Mouse (Mus musculus) embryonic facial prominence, embryonic 15.5 days (tissue): Measurements from ENCODE around the gene Anxa9. TPM values are rescaled to one million over a fixed set of nuclear protein-coding genes. Genes with fewer than 3 reads are reported as not detected.

Experiments
- ATAC-seq: fragments of 200-750 bp; cut with Nextera tagmentation; 2 replicates; pipeline ENCODE4 v1.8.0; 2017; ENCODE audit warnings: low read depth, moderate TSS enrichment; ENCODE audit not compliant: insufficient number of reproducible peaks, low FRiP score, low TSS enrichment
- H3K27ac ChIP-seq: fragments of 300-500 bp; sonication (generic); replicated peaks from 2 replicates; pipeline ENCODE4 v1.5.1; 2015; ENCODE audit warnings: mild to moderate bottlenecking, inconsistent platforms
- H3K27me3 ChIP-seq: fragments of 300-500 bp; sonication (generic); 2 replicates; pipeline ENCODE4 v1.6.1; 2015; ENCODE audit warnings: inconsistent platforms
- H3K36me3 ChIP-seq: fragments of 300-500 bp; sonication (generic); 2 replicates; pipeline ENCODE4 v1.6.1; 2015; ENCODE audit warnings: mild to moderate bottlenecking, inconsistent platforms
- H3K4me1 ChIP-seq: fragments of 300-500 bp; sonication (generic); 2 replicates; pipeline ENCODE4 v1.6.1; 2015; ENCODE audit warnings: inconsistent platforms
- H3K4me2 ChIP-seq: fragments of 300-500 bp; sonication (generic); replicated peaks from 2 replicates; pipeline ENCODE4 v1.6.1; 2015; ENCODE audit warnings: mild to moderate bottlenecking, inconsistent platforms
- H3K4me3 ChIP-seq: fragments of 300-500 bp; sonication (generic); replicated peaks from 2 replicates; pipeline ENCODE4 v1.5.1; 2015; ENCODE audit warnings: mild to moderate bottlenecking, inconsistent platforms
- H3K9ac ChIP-seq: fragments of 300-500 bp; sonication (generic); 2 replicates; pipeline ENCODE4 v1.6.1; 2015; ENCODE audit warnings: inconsistent platforms
- H3K9me3 ChIP-seq: fragments of 300-500 bp; sonication (generic); replicated peaks from 2 replicates; pipeline ENCODE4 v1.6.1; 2016; ENCODE audit warnings: inconsistent platforms
- WGBS: fragments of 180-500 bp; shearing (Covaris S2); methylation state at CpG from one replicate; pipeline ENCODE4 v1.1.7; 2015; 5-methylcytosine and 5-hydroxymethylcytosine counted together
- polyA plus RNA-seq: library from polyadenylated mRNA; unstranded; fragments of >200 nt; fragmentation: Nextera tagmentation; extraction: Ambion mirVana; gene quantifications from 2 replicates; pipeline ENCODE4 v1.2.1, GENCODE M21; 2015

Gene Anxa9
- polyA plus RNA-seq, 1 experiment from 2014 or later = 11.6 TPM

DNA sequence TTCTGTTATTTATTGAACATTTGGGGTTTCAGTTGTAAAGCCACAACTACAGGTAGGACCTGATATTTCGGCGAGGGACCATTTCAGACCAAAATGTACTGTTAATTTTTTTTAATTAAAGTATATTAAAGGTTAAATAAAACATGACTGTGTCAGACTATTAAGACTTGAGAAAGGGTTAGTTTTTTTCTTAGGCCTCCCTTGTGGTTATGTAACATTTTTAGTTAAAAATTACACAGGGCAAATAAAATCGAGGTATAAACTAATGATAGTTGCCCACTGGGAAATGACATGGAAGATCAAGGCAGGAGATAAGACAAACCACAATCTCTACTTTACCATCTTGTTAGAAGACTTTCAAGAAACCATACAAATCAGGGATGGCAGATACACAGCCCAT is 16.5 kb upstream of the Anxa9 start:
- WGBS = 94% methylated on average over 3 of the region's 3 CpGs
- Histone ChIP-seq H3K4me1 (peaks cover 8% of the 10 kb centered on the region; the same call in 1 of the 2 replicates), H3K4me2 (no peak overlapping the region)

DNA sequence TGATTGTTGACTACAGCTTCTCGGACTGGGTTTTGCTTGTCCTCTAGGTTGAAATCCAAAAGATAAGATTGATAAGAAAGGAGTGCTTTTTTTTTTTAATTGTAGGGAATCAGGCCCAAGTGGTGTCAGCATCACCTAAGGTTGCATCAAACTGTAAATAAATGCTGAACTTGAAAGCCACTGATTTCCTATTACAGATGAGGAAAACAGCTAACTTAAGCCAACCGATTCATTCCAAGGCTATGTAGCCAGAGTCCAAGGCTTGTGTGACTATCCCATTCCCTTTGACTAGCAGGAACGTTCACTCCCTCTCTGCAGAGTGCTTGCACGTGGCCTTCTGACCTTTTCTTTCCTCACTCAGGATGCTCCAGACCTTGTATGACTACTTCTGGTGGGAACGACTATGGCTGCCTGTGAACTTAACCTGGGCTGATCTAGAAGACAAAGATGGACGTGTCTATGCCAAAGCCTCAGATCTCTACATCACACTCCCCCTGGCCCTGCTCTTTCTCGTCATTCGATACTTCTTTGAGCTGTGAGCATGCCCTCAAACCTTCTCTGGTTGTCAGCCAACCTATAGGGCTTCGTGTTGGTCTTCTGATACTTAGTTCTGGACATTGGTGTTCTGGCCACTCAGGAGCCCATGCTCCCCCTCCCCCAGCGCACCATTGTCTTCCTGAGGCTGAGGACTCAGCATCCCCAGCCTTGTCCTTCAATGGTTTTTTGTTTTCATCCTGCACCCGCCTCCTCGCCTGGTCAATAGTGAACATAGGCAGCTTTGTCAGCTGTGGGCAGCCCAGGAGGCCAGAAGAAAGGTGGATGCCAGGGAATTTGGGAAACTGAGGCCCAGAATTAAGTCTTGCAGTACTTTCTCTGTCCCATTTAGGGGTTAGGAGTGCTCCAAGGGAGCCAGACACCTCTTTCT is 13.0 kb upstream of the Anxa9 start:
- peaks cover 30% of the 10 kb centered on the region for H3K4me1 ChIP-seq
- 69% methylated on average over 12 of the region's 12 CpGs for WGBS
- H3K27me3 ChIP-seq = no peaks in the 10 kb centered on the region
- H3K4me3 ChIP-seq = no peak overlapping the region
- ATAC-seq = no peak
- no peak overlapping the region for H3K9ac ChIP-seq
- no peaks in the 10 kb centered on the region for H3K9me3 ChIP-seq
- H3K36me3 ChIP-seq = peaks cover 59% of the 10 kb centered on the region
- no peak overlapping the region for H3K4me2 ChIP-seq
- H3K27ac ChIP-seq = no peak overlapping the region

More for the DNA sequence above, 16.5 kb upstream of the Anxa9 start:
- no peak for ATAC-seq
- H3K27me3 ChIP-seq = no peaks in the 10 kb centered on the region
- no peaks in the 10 kb centered on the region for H3K9me3 ChIP-seq
- H3K27ac ChIP-seq = no peak overlapping the region
- no peak overlapping the region for H3K4me3 ChIP-seq
- peaks cover 91% of the 10 kb centered on the region for H3K36me3 ChIP-seq
- no peak overlapping the region for H3K9ac ChIP-seq

DNA sequence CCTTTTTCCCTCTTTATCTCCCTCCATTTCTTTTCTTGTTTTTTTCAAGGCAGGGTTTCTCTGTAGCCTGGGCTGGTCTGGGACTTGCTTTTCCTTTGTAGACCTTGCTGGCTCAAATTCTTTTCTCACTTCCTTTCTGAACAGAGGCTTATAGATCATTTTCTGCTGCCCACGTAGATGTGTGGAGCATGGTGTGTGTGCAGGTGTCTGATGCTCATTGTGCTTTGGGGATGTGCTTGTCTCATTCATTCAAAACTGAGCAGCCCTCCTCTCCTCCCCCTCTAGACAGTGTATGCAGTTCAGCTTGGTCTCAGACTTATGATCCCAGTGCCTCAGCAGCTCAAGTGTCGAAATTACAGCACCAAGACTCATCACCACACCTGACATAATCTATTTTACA is 12.1 kb upstream of the Anxa9 start:
- H3K27ac ChIP-seq = no peak overlapping the region
- no peak overlapping the region for H3K4me3 ChIP-seq
- peaks cover 30% of the 10 kb centered on the region for H3K4me1 ChIP-seq
- no peak for ATAC-seq
- no peak overlapping the region for H3K9ac ChIP-seq
- WGBS = 65% methylated on average over 2 of the region's 2 CpGs
- no peaks in the 10 kb centered on the region for H3K27me3 ChIP-seq
- H3K9me3 ChIP-seq = no peaks in the 10 kb centered on the region
- peaks cover 50% of the 10 kb centered on the region for H3K36me3 ChIP-seq
- no peak overlapping the region for H3K4me2 ChIP-seq

DNA sequence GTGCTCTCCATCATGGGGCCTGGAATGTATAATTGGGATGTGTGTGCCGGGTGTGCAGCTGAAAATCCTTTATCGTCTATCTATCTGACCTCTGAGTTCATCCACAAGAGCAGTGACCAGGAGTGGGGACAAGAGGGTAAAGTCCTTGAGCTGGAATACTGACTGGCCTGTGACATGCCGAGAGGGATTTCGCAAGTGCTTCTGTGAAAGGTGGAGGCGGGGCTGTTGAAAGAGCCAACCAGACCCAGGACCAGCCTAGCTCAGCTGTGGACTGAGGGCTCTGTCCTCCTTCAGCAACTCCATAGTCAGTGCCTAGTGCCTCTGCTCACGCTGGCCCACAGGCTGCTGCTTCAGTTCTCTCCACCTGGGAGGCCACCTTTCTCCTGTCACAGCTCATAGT is 11.6 kb upstream of the Anxa9 start:
- no peaks in the 10 kb centered on the region for H3K27me3 ChIP-seq
- no peak overlapping the region for H3K4me3 ChIP-seq
- no peak for ATAC-seq
- H3K27ac ChIP-seq = no peak overlapping the region
- peaks cover 45% of the 10 kb centered on the region for H3K36me3 ChIP-seq
- peaks cover 30% of the 10 kb centered on the region for H3K4me1 ChIP-seq
- no peak overlapping the region for H3K4me2 ChIP-seq
- H3K9ac ChIP-seq = no peak overlapping the region
- no peaks in the 10 kb centered on the region for H3K9me3 ChIP-seq
- 45% methylated on average over 6 of the region's 6 CpGs for WGBS

DNA sequence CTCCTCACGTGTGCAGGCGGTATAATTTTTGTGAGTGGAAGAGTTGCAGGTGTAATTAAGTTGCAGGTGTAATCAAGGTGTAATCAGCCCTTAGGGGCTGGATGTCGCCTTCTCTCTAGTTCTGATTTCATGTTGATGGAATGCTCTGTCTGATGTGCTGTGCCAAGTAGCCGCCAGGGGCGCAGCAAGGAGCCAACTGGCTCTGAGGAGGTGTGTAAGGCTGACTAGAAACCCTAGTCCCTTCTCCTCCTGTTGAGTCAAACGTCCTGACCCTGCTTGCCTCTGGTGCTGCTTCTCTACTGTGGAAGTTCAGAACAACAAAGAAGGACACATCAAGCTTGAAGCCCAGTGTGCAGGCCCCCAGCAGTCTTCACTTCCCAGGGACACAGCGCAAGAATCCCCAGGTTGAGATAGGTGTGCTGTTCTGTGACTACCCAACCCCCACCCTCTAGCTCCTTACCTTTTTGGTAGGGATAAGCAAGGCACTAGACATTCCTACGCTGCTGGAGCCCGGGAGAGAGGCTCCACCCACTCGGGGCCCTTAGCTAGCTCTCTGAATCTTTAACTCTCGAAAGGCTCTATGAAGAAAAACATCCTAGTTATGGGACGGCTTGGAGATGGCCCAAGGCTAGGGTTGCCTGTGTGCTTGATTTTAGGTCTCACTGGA is 10.6 kb upstream of the Anxa9 start:
- Histone ChIP-seq H3K4me3 (peak overlapping the region; percentile 6; the same call in 1 of the 2 replicates), H3K4me2 (peak overlapping the region; percentile 33), H3K36me3 (peaks cover 35% of the 10 kb centered on the region), H3K4me1 (peaks cover 30% of the 10 kb centered on the region), H3K27me3 (no peaks in the 10 kb centered on the region), H3K9ac (no peak overlapping the region), H3K9me3 (no peaks in the 10 kb centered on the region), H3K27ac (peak overlapping the region; percentile 48)
- no peak for ATAC-seq
- 15% methylated on average over 12 of the region's 12 CpGs for WGBS

DNA sequence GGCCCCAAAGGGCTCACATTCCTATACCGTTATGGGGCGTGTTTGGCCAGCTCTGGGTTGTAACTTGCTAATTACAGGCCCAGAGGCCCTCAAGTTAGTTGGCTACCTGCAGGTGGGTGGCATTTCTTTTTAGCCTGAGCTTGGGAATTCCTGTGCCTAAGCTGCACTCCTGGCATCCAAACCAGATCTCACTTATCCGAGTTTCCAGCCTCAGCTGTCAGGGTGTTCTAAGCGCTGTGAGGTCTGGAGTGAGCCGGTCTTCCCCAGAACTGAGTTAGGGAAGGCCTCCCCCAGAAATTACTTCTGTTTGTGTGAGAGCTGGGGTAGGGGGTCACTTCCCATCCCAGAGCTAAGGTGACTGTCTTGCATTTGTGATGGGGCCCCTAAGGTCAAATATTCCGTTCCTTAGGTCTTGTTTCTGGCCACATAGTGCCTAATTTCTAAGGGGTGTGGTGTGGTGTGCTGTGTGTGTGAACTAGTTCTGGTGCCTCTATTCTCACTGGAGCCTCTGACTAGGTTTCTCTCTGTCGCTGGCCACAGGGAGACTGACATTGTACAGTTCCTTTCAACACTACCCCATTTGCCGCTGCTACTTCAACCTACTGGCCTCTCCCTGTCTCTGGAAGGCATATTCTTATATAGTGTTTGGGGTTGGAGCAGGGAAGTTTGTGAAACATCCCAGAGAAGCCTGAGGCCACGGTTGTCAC is 9.0 kb upstream of the Anxa9 start:
- H3K4me3 ChIP-seq = peak overlapping the region; percentile 81
- ATAC-seq = no peak
- H3K27ac ChIP-seq = peak overlapping the region; percentile 91
- peak overlapping the region; percentile 92 for H3K9ac ChIP-seq
- H3K36me3 ChIP-seq = peaks cover 19% of the 10 kb centered on the region
- peaks cover 30% of the 10 kb centered on the region for H3K4me1 ChIP-seq
- WGBS = 9% methylated on average over 9 of the region's 9 CpGs
- no peaks in the 10 kb centered on the region for H3K27me3 ChIP-seq
- peak overlapping the region; percentile 75 for H3K4me2 ChIP-seq
- no peaks in the 10 kb centered on the region for H3K9me3 ChIP-seq

DNA sequence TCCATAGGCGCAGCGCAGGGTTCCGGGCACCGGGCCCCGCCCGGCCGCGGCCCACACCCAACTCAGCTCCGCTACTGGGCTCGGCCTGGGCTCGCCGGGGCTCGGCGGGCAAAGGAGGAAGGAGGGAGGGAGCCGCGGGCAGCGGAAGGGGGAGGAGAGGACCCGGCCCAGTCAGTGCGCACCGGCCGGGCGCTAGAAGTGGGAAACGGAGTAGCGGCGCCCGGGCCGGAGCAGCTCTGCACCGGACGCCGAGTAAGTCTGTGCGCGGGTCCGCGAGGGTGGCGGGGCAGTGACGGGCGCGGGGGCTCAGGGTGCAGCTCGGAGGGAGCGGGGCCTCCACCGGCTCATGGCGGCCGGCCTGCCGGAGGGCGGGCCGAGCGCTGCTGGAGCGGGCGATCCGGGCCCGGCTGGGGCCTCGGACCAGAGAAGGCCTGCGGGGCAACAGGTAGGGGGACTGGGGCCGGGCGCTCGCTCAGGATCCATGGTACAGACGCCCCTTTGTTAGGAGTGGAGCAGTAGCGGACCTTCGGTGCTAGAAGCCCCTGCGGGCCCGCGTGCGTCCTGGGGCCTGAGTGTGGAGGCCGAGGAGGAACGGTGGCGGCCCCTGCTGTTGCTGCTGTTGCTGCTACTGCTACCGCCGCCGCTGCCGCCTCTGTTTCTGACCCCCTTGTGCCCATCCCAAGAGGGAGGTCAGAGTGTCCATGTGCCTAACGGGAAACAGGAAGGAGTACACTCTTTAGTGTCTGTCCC is 8.3 kb upstream of the Anxa9 start:
- H3K4me2 ChIP-seq = peak overlapping the region; percentile 75
- peak overlapping the region; percentile 92 for H3K9ac ChIP-seq
- H3K4me3 ChIP-seq = peak overlapping the region; percentile 81
- H3K27me3 ChIP-seq = no peaks in the 10 kb centered on the region
- H3K36me3 ChIP-seq = peaks cover 12% of the 10 kb centered on the region
- ATAC-seq = peak; percentile 93
- under 1% methylated on average over 71 of the region's 71 CpGs for WGBS
- no peaks in the 10 kb centered on the region for H3K9me3 ChIP-seq
- H3K4me1 ChIP-seq = peaks cover 30% of the 10 kb centered on the region
- H3K27ac ChIP-seq = peak overlapping the region; percentile 91

DNA sequence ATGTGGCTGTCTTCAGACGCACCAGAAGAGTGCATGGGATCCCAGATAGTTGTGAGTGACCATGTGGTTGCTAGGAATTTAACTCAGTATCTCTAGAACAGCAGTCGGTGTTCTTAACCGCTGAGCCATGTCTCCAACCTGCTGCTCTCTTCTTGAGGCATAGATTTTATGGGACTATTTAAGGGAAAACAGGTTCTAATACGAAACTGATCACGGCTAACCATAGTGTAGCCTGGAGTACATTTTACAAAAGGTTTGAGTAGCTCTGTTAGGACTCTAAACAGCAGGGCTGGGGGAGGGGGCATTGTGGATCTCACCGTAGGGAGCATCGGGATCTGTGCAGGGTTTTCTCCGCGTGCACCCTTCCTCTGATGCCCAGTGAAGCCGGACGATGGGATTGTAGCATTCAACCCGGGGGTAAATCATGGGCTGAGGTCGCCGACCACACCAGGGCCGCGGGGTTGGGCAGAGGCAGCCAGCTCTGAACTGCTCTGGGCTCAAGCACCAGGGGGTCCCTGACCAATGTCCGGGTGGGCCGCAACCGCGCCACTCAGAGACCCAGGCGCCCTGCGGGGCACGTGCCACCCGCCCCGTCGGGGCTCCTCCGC is 7.6 kb upstream of the Anxa9 start, which contains the start of gene Cers2:
Gene Cers2, plus strand, starts transcription at position 306 of the 608 bp plus-strand sequence.
- Histone ChIP-seq H3K9me3 (no peaks in the 10 kb centered on the region), H3K4me3 (peak within 1 kb of the TSS; percentile 81), H3K4me1 (peaks cover 30% of the 10 kb centered on the region), H3K27ac (peak within 1 kb of the TSS; percentile 91), H3K4me2 (peak within 1 kb of the TSS; percentile 75), H3K36me3 (peaks cover 5% of the 10 kb centered on the region; the same call in 1 of the 2 replicates), H3K9ac (peak within 1 kb of the TSS; percentile 92), H3K27me3 (no peaks in the 10 kb centered on the region)
- ATAC-seq = no peak
- WGBS = 4% methylated on average over 27 of the region's 27 CpGs

DNA sequence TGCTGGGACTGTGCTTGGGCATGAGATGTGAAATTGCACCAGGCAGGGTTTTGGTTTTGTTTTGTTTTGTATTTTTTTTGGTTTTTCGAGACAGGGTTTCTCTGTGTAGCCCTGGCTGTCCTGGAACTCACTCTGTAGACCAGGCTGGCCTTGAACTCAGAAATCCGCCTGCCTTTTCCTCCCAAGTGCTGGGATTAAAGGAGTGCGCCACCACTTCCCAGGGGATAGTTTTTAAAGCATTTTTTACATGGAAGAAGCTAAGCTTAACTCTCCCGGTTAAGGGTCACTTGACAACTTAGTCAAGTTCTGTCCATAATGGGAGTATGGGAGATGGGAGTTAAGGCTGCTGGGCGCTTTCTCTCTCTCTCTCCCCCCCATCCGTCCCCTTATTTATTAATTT is 7.1 kb upstream of the Anxa9 start:
- peaks cover 29% of the 10 kb centered on the region for H3K4me1 ChIP-seq
- no peak overlapping the region for H3K27ac ChIP-seq
- no peaks in the 10 kb centered on the region for H3K27me3 ChIP-seq
- ATAC-seq = no peak
- peaks cover 5% of the 10 kb centered on the region; the same call in 1 of the 2 replicates for H3K36me3 ChIP-seq
- H3K4me2 ChIP-seq = peak overlapping the region; percentile 75
- no peaks in the 10 kb centered on the region for H3K9me3 ChIP-seq
- H3K9ac ChIP-seq = no peak overlapping the region
- H3K4me3 ChIP-seq = peak overlapping the region; percentile 81
- 61% methylated on average over 6 of the region's 6 CpGs for WGBS

DNA sequence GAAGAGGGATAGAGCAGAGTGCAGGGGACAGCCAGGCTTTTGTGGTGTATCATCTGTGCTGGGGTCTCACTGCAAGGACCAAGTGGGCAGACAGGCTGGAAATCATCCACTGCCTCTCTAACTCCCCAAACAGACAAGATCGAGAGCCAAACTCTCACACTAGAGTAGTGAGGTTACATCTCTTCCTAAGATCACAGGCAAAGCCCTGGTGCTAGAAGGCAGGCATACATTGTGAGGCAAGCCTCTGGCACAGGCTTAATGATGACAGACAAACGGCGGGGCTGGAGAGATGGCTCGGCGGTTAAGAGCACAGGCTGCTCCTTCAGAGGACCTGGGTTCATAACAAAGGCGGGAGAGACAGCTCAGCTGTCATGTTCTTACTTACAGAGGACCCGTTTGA is 6.5 kb upstream of the Anxa9 start:
- 47% methylated on average over 7 of the region's 7 CpGs for WGBS
- H3K4me1 ChIP-seq = peaks cover 23% of the 10 kb centered on the region
- H3K36me3 ChIP-seq = peaks cover under 1% of the 10 kb centered on the region; the same call in 1 of the 2 replicates
- no peak overlapping the region for H3K27ac ChIP-seq
- no peaks in the 10 kb centered on the region for H3K9me3 ChIP-seq
- no peak overlapping the region for H3K4me2 ChIP-seq
- ATAC-seq = no peak
- no peak overlapping the region for H3K4me3 ChIP-seq
- no peaks in the 10 kb centered on the region for H3K27me3 ChIP-seq
- no peak overlapping the region for H3K9ac ChIP-seq
